Mouse (Mus musculus): ENCODE data around the gene Man2a1. TPM values are rescaled to one million over a fixed set of nuclear protein-coding genes. Genes with fewer than 3 reads are reported as not detected.
A peak's percentile ranks its signal among the peaks of the same experiment; 100 is the strongest.

The Man2a1 gene
- polyA plus RNA-seq, 1 experiment: 1.2 TPM

GRCm38 (mm10) chr17:64644888-64645605 is 44.5 kb downstream of the Man2a1 start:
- H3K36me3 ChIP-seq (replicated peaks; ENCODE audit: low read length): peaks cover 32% of the 10 kb centered on the region
- no peaks in the 10 kb centered on the region for H3K27me3 ChIP-seq (replicated peaks)
- H3K4me3 ChIP-seq (replicated peaks): no peak overlapping the region
- peaks cover 40% of the 10 kb centered on the region for H3K4me1 ChIP-seq
- no peaks in the 10 kb centered on the region for H3K9me3 ChIP-seq
- TF ChIP-seq FLI1 (IDR thresholded peaks at IDR 0.05; ENCODE audit: low read length): no peak
- no peak for TF ChIP-seq GATA1 (IDR thresholded peaks at IDR 0.05; ENCODE audit: borderline replicate concordance, low read length)

- H3K36me3 ChIP-seq (replicated peaks; ENCODE audit: low read length): peaks cover 49% of the 10 kb centered on the region
These were observed 46.9 kb downstream of the Man2a1 start for GRCm38 (mm10) chr17:64647396-64647795.

GRCm38 (mm10) chr17:64650702-64651101 is 50.2 kb downstream of the Man2a1 start:
- Histone ChIP-seq H3K4me3 (replicated peaks) (no peak overlapping the region), H3K36me3 (replicated peaks; ENCODE audit: low read length) (peaks cover 72% of the 10 kb centered on the region), H3K9me3 (peaks cover 6% of the 10 kb centered on the region), H3K27me3 (replicated peaks) (no peaks in the 10 kb centered on the region), H3K4me1 (no peaks in the 10 kb centered on the region)
- no peak for TF ChIP-seq GATA1 (IDR thresholded peaks at IDR 0.05; ENCODE audit: borderline replicate concordance, low read length)

More at GRCm38 (mm10) chr17:64647396-64647795, 46.9 kb downstream of the Man2a1 start:
- H3K4me1 ChIP-seq: peaks cover 24% of the 10 kb centered on the region
- H3K9me3 ChIP-seq: peaks cover 2% of the 10 kb centered on the region
- TF ChIP-seq GATA1 (IDR thresholded peaks at IDR 0.05; ENCODE audit: borderline replicate concordance, low read length) (no peak), FLI1 (IDR thresholded peaks at IDR 0.05; ENCODE audit: low read length) (no peak)
- no peak overlapping the region for H3K4me3 ChIP-seq (replicated peaks)
- H3K27me3 ChIP-seq (replicated peaks): no peaks in the 10 kb centered on the region

- Histone ChIP-seq H3K27me3 (replicated peaks) (no peaks in the 10 kb centered on the region), H3K9me3 (peaks cover 6% of the 10 kb centered on the region), H3K4me3 (replicated peaks) (no peak overlapping the region), H3K4me1 (no peaks in the 10 kb centered on the region), H3K36me3 (replicated peaks; ENCODE audit: low read length) (peaks cover 80% of the 10 kb centered on the region)
- TF ChIP-seq FLI1 (IDR thresholded peaks at IDR 0.05; ENCODE audit: low read length) (no peak), GATA1 (IDR thresholded peaks at IDR 0.05; ENCODE audit: borderline replicate concordance, low read length) (no peak)
These were observed 53.1 kb downstream of the Man2a1 start for GRCm38 (mm10) chr17:64653621-64654020.

GRCm38 (mm10) chr17:64659682-64660081 is 59.1 kb downstream of the Man2a1 start:
- no peak for TF ChIP-seq FLI1 (IDR thresholded peaks at IDR 0.05; ENCODE audit: low read length)
- TF ChIP-seq GATA1 (IDR thresholded peaks at IDR 0.05; ENCODE audit: borderline replicate concordance, low read length): no peak
- Histone ChIP-seq H3K27me3 (replicated peaks) (no peaks in the 10 kb centered on the region), H3K36me3 (replicated peaks; ENCODE audit: low read length) (peaks cover 55% of the 10 kb centered on the region), H3K4me1 (peaks cover 3% of the 10 kb centered on the region; the same call in 1 of the 2 replicates), H3K4me3 (replicated peaks) (no peak overlapping the region), H3K9me3 (no peaks in the 10 kb centered on the region)

GRCm38 (mm10) chr17:64666518-64666917 is 66.0 kb downstream of the Man2a1 start:
- no peak for TF ChIP-seq FLI1 (IDR thresholded peaks at IDR 0.05; ENCODE audit: low read length)
- TF ChIP-seq GATA1 (IDR thresholded peaks at IDR 0.05; ENCODE audit: borderline replicate concordance, low read length): no peak

GRCm38 (mm10) chr17:64668504-64668903 is 68.0 kb downstream of the Man2a1 start:
- TF ChIP-seq FLI1 (IDR thresholded peaks at IDR 0.05; ENCODE audit: low read length): no peak
- no peak for TF ChIP-seq GATA1 (IDR thresholded peaks at IDR 0.05; ENCODE audit: borderline replicate concordance, low read length)
- peaks cover 7% of the 10 kb centered on the region for H3K9me3 ChIP-seq
- peaks cover 63% of the 10 kb centered on the region for H3K36me3 ChIP-seq (replicated peaks; ENCODE audit: low read length)
- peak overlapping the region; percentile 59 for H3K4me3 ChIP-seq (replicated peaks)
- peaks cover 4% of the 10 kb centered on the region for H3K4me1 ChIP-seq
- no peaks in the 10 kb centered on the region for H3K27me3 ChIP-seq (replicated peaks)

More at GRCm38 (mm10) chr17:64666518-64666917, 66.0 kb downstream of the Man2a1 start:
- Histone ChIP-seq H3K4me3 (replicated peaks) (no peak overlapping the region), H3K36me3 (replicated peaks; ENCODE audit: low read length) (peaks cover 47% of the 10 kb centered on the region), H3K9me3 (peaks cover 7% of the 10 kb centered on the region), H3K4me1 (peaks cover 6% of the 10 kb centered on the region), H3K27me3 (replicated peaks) (no peaks in the 10 kb centered on the region)

GRCm38 (mm10) chr17:64674401-64674800 is 73.9 kb downstream of the Man2a1 start:
- no peaks in the 10 kb centered on the region for H3K4me1 ChIP-seq
- peaks cover 75% of the 10 kb centered on the region for H3K36me3 ChIP-seq (replicated peaks; ENCODE audit: low read length)
- no peak for TF ChIP-seq GATA1 (IDR thresholded peaks at IDR 0.05; ENCODE audit: borderline replicate concordance, low read length)
- no peak for TF ChIP-seq FLI1 (IDR thresholded peaks at IDR 0.05; ENCODE audit: low read length)
- H3K27me3 ChIP-seq (replicated peaks): no peaks in the 10 kb centered on the region
- H3K4me3 ChIP-seq (replicated peaks): no peak overlapping the region
- peaks cover 5% of the 10 kb centered on the region for H3K9me3 ChIP-seq

- H3K4me3 ChIP-seq (replicated peaks): no peak overlapping the region
- no peaks in the 10 kb centered on the region for H3K27me3 ChIP-seq (replicated peaks)
- no peaks in the 10 kb centered on the region for H3K4me1 ChIP-seq
- no peak for TF ChIP-seq FLI1 (IDR thresholded peaks at IDR 0.05; ENCODE audit: low read length)
- TF ChIP-seq GATA1 (IDR thresholded peaks at IDR 0.05; ENCODE audit: borderline replicate concordance, low read length): no peak
- H3K36me3 ChIP-seq (replicated peaks; ENCODE audit: low read length): peaks cover 71% of the 10 kb centered on the region
- H3K9me3 ChIP-seq: peaks cover 5% of the 10 kb centered on the region
These were observed 74.4 kb downstream of the Man2a1 start for GRCm38 (mm10) chr17:64674980-64675379.

GRCm38 (mm10) chr17:64676735-64677469 is 76.4 kb downstream of the Man2a1 start:
- no peaks in the 10 kb centered on the region for H3K4me1 ChIP-seq
- peaks cover 63% of the 10 kb centered on the region for H3K36me3 ChIP-seq (replicated peaks; ENCODE audit: low read length)
- H3K27me3 ChIP-seq (replicated peaks): no peaks in the 10 kb centered on the region
- TF ChIP-seq GATA1 (IDR thresholded peaks at IDR 0.05; ENCODE audit: borderline replicate concordance, low read length) (no peak), FLI1 (IDR thresholded peaks at IDR 0.05; ENCODE audit: low read length) (no peak)
- H3K9me3 ChIP-seq: peaks cover 5% of the 10 kb centered on the region
- H3K4me3 ChIP-seq (replicated peaks): no peak overlapping the region

All from megakaryocyte, embryonic 14.5 days (primary cell).